Mouse (Mus musculus) monocyte, adult 5-6 weeks (primary cell): ENCODE results near the gene Ext2. TPM values are rescaled to one million over a fixed set of nuclear protein-coding genes. Genes with fewer than 3 reads are reported as not detected.

ENCODE experiments used
- ATAC-seq: fragments of 153-309, 156-312 bp; replicated peaks from 2 replicates; pipeline ENCODE4 v1.8.0; 2017; ENCODE audit warnings: mild to moderate bottlenecking; ENCODE audit not compliant: low TSS enrichment, insufficient number of reproducible peaks, severe bottlenecking, poor library complexity, low FRiP score
- total RNA-seq: library from RNA; stranded (forward); fragments of 200-1000, 200-491, 200-594 nt; gene quantifications from 3 replicates; pipeline ENCODE4 v1.2.3, GENCODE M21; 2017

Gene Ext2
- total RNA-seq, 1 experiment from 2014 or later: 10.4 TPM

- ATAC-seq: no peak
Measured at GRCm38 (mm10) chr2:93809931-93810330, 12.4 kb downstream of the Ext2 start.

GRCm38 (mm10) chr2:93808071-93808470 is 14.3 kb downstream of the Ext2 start:
- ATAC-seq: no peak

DNA sequence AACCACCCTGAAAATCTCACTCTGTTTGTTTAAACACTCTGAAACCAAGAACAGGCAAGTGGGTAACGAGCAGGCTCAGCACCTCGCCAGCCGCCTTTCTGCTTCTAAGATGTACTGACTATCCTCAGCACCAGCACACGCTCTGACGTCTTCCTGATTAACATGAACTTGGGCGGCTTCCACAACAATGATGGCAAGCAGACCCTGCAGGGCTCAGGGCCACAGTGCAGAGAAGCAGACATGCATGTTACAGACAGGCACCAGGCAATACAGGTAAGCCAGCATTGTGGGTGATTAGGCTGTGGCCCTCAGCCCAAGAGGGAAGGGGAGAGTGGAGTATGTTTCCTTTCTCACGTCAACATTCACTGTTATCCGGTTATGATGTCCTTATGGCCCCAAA is 14.9 kb downstream of the Ext2 start:
- ATAC-seq: no peak

- no peak for ATAC-seq
Measured at GRCm38 (mm10) chr2:93806487-93807201, 15.7 kb downstream of the Ext2 start.

DNA sequence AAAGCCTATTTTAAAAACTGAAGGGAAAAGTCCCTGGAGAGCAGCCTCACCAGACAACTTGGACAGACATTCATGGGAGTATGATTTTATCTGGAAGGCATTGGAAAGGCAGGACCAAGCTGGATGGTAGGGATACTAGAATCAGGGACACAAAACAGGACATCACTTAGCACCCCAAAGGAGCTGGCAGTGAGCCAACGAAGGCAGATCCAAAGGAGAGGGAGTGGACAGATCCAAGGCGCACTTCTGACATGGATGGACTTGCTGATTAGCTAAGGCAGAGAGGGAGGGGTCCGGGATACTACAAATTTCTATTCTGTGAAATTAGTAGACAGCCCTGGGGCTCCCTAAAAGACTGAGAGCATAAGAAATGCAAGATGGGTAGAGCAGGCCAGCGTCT is 16.8 kb downstream of the Ext2 start:
- ATAC-seq: no peak

- no peak for ATAC-seq
Measured at GRCm38 (mm10) chr2:93805066-93805465, 17.3 kb downstream of the Ext2 start.

DNA sequence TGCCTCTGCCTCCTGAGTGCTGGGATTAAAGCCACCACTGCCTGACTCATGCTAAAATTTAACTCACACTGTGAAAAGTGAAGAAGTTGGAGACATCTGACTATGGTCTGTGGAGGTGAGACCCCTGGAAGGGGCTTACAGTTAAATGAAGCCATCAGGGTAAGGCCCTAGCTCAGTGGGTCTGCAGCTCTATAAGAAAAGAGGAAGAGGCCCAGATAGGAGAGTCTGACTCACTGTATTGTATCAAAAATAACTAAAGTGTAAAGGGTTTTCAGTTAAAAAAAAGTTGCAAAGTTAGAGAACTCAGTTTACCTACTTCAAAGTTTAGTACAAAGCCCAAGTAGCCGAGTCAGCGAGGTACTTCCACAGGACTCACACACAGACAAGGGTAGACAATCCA is 19.4 kb downstream of the Ext2 start:
- no peak for ATAC-seq

GRCm38 (mm10) chr2:93801097-93801496 is 21.3 kb downstream of the Ext2 start:
- no peak for ATAC-seq

DNA sequence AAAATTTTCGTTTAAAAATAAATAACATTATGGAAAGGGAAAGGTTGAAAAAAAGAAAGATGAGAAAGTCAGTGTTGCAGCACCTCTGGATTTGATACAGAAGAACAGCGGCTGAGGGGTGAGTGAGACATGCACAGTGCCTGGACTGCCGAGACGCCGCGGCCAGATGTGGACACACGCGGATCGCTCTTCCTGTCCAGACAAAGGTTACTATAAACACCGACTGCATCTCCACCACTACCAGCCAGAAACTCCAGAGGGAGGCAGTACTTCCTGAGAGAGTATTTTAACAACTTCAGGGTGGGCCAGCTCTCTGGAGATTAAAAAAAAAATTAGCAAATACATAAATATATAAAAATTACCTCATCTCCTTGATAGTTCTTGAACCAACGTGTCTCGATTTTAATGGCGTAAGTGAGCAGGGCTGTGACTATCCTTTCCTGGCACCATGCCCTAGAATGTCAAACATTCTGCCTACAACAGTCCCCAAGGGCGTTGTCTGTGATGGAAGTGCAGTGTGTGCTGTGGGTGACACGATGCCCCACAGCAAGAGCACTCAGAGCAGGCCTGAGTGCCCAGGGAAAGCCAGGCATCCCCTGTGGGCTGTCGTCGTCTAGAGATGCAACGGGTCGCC is 25.1 kb downstream of the Ext2 start:
- ATAC-seq: no peak

DNA sequence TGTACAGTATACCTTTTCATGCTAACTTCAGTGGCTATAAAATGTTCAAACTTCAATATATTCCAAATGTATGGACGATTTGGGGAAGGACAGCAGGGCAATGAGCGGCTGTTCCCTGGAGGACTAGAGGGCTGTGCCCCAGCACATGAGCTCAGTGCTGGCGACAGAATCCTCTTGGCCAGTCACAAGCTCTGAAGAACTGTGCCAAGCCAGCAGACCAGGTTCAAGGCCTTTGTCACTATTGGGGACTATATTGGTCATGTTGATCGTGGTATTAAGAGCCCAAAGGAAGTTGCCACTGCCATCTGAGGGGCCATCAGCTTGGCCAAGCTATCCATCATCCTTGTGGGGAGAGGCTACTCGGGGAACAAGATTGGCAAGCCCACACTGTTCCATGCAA is 28.0 kb downstream of the Ext2 start:
- no peak for ATAC-seq

DNA sequence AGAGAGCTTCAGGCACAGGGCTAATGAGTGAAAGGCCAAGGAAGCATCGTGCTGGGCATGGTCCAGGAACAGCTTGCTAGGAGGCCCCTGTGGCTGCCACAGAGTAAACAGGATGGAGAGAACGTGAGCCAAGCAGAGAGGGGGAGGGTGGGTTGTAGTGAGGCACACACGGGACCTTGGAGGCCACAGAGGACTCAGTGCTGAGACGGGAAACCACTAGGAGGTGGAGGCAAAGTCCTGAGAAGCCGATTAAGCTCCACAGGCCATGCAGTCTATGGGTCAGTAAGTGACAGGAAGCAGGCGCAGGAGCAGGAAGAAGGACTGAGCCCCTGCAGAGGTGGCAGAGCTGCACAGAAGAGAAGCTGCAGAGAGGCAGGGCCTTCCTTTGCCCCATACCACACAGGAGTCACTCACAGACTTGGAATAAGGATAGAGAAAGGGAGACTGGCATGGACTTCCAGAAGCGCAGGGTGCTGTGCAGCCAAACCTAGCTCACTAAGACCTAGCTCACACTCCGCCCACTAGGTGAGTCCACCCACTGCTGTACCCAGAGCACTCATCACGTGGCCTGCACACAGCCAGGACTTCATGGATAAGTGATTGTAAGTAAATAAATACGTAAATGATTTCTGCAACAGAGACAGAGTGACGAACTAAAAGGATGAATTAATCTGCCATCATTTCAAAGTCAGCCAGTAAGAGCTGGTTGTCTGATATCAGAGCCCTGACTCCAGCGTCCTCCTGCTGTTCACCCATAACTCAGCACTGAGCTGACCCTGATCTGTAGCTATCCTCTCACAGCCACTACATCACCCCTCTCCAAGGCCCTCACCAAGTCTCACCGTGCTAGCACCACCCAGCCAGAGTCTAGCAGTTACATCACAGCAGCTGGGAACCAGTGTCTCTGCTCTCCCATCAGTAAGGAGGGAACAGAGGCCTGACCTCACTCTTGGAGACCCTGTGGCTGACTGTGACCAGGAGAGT is 30.6 kb downstream of the Ext2 start:
- no peak for ATAC-seq

DNA sequence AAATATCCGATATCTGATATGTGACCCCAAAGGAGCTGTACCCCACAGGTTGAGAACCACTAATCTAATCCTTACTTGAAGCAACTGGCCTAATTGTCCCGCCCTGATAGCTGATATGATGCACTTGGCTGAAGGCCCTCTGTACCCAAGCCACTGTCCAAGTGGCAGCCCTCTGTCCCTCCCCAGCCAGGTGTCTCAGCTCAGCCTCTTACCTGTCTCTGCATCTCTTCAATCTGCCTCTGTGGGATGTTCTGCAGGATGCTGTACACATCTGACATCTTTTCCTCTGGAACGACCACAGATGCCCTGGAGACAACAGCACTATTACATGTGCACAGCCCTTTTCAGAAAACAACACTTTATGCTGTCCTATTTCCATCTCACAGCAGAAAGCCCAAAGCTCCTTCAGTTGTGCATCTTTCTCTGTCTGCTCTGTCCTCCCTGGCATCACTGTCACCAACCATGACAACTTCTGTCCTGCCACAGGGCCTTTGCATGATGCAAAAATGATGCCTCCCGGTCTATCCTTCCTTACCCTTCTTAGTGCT is 31.5 kb downstream of the Ext2 start:
- ATAC-seq: no peak

DNA sequence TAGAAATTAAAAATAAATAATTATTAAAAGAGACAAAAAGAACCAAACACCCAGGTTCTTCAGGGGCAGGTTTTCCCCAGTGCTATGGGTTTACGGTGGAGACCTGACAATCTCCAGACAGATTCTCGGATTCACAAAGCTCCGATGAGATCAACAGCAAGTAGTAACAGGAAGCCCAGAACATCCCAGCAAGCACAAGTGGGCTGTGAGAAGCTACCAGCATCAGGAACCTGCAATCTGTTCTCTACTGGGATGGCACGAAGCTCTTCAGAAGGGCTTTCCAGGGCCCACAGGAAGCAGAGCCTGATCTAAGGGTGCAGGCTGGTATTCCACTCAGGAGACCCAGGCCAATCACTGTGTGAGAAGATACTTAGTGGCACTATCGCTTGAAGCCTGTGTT is 33.8 kb downstream of the Ext2 start:
- ATAC-seq: no peak

DNA sequence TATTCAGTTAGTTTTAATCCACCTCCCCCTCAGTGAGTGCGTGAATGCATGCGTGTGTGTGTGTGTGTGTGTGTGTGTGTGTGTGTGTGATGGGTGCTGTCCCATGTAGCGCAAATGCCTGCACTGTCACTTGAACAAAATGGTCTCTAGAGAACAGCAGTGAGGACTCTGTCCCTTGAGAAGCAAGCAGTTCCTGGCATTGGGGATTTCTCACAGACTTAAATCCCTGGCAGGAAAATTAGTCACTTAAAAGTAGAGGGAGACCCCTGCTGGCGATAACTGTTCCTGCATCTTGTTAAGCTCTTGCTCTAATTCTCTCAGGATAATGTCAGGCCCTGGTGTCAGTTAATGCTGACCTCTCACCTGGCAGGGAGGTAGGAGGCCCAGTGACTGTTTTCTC is 36.2 kb downstream of the Ext2 start:
- no peak for ATAC-seq

- no peak for ATAC-seq
Measured at GRCm38 (mm10) chr2:93785432-93785798, 37.0 kb downstream of the Ext2 start.

GRCm38 (mm10) chr2:93784721-93785431 is 37.5 kb downstream of the Ext2 start:
- ATAC-seq: no peak

- no peak for ATAC-seq
Measured at GRCm38 (mm10) chr2:93783926-93784539, 38.3 kb downstream of the Ext2 start.

DNA sequence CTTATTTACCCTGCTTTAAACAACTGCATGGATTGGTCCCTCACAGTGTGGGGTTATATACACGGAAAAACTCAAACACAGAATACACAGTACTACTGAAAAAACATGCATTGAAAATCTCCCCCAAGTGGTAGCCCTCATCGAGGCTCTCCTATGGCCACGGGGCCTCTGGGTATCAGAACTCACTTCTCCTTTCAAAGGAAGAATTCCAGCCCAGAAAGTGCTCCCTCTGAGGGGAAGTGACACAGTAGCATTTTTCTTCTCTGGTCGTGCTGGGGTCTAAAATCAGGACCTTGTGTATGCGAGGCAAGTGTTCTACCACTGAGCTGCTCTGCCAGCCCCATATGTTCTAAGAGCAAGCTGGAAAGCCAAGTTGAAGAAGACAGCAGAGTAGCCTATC is 39.7 kb downstream of the Ext2 start:
- no peak for ATAC-seq
